Mouse (Mus musculus): ENCODE measurements around the gene Epb41l3. TPM values are rescaled to one million over a fixed set of nuclear protein-coding genes. Genes with fewer than 3 reads are reported as not detected.

Epb41l3 gene
- 118 and 121 TPM in 2 replicates for polyA plus RNA-seq (2016; fragmentation: Nextera tagmentation; extraction: Ambion mirVana)

DNA sequence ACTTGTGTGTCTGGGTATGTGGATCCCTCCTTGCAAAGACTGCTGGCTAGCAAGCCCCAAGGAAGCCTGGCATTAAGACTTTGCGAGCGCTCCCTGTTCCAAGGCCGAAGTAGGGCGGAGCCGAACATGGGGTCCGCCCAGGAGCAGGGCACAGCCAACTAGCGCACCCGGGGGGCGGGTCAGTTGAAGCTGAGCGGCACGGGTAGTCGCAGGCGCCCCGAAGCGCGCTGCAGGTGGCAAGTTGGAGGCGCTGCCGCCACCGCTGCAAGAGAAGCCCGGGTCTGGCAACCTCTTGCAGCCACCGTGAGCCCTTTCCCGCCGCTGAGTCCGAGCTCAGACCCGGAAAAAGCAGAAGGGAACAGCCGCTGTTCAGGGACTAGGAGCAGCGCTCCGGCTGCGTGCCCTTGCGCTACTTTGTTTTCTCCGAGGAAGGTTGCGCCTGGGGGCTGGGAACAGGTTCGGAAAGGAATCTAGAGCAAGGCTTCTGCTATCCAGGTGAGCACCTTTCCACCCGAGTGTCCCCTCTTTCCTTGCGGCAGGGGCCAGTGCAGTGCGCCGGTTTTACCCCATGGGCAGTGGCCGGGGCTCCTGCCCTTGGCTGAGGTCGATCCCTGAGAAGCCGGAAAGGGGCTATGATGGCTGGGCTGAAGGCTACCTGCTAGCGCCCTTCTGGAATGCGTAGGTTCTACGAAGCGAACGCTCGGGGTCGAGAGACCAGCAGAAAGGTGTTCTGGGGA is at the start of gene Epb41l3:
Epb41l3 (plus strand) TSS at position 183 of the 737 bp plus-strand sequence.
- 0 out of 2 replicates have a peak, but pooled peaks cover 4% of the 10 kb centered on the region for H3K9me3 ChIP-seq
- no peak within 1 kb of the TSS for H3K27ac ChIP-seq
- H3K36me3 ChIP-seq, result no peaks in the 10 kb centered on the region
- H3K27me3 ChIP-seq, result peaks cover 62% of the 10 kb centered on the region
- H3K4me2 ChIP-seq, result peak within 1 kb of the TSS; percentile 99
- peak within 1 kb of the TSS; percentile 42; the same call in 1 of the 2 replicates for H3K9ac ChIP-seq (replicated peaks)
- H3K4me1 ChIP-seq (replicated peaks), result peaks cover 22% of the 10 kb centered on the region
- WGBS, result under 1% methylated on average over 47 of the region's 47 CpGs
- peak; percentile 92 for ATAC-seq (ENCODE audit: insufficient number of reproducible peaks, insufficient read depth, low FRiP score, low TSS enrichment, low read depth)
- peak within 1 kb of the TSS; percentile 53 for H3K4me3 ChIP-seq (replicated peaks)

DNA sequence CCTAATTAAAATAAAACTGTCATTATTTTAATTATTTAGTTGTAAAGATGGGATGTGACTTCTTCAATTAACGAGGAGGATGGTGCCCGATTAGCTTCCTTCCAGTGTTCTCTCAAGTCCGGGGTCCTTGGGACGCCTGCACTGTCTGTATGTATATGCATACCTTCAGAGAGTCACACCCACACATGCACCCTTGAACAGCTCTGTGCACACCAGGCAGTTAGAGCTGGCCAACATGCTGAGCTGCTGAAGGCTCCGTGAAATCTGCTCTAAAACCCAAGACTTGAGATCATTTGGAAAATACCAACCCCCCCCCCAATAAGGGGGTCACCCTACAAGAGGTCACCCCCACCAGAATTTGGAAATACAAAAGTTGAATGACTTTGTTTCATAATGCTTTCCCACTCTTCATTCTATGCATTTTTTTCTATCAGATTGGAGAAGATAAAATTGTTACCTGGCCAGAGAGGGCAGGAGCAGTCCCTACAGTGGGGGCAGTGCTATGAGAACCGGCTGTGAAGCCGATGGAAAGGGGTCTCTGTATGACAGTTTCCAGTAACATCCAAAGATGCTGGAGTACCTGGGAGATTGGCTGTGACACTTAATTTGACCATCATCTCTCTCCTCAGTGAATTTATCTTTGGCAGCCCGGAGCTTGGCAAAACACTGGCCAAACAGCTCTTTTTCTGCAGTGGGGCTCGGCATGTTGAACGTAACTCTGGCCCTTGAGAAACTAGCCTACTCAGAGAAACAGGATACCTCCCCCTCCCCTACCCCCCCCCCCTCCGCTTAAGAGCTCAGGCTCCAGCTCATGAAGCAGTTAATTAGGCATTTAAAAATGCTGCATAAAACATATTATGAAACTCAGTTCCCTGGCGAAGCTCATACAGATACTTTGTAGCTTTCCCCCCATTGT is 36.5 kb upstream of the Epb41l3 start:
- 67% methylated on average over 12 of the region's 12 CpGs for WGBS
- ATAC-seq (ENCODE audit: insufficient number of reproducible peaks, insufficient read depth, low FRiP score, low TSS enrichment, low read depth), result no peak

DNA sequence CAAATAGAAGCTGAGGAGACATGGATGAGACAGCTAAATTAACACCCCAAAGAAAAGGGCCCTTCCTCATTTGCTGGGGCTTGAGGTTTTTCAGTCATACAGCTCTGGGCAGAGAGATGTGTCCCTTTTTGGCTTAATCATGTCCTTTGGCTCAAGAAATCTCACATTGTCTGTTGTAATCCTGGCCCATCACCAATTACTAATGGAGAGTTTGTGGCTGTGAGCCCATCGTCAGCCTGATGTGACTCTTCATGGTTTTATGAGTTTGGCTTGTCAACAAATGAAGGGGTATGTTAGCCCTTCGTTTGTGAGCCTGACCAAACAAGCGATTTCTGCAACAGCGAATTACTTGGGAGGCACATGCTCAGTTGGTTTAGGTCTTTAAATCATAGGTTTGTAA is 34.0 kb upstream of the Epb41l3 start:
- Histone ChIP-seq H3K4me2 (no peak overlapping the region), H3K27me3 (no peaks in the 10 kb centered on the region), H3K9me3 (0 out of 2 replicates have a peak, but pooled peaks cover 2% of the 10 kb centered on the region), H3K36me3 (no peaks in the 10 kb centered on the region), H3K27ac (no peak overlapping the region), H3K4me3 (replicated peaks) (no peak overlapping the region), H3K4me1 (replicated peaks) (no peaks in the 10 kb centered on the region), H3K9ac (replicated peaks) (no peak overlapping the region)
- ATAC-seq (ENCODE audit: insufficient number of reproducible peaks, insufficient read depth, low FRiP score, low TSS enrichment, low read depth), result no peak
- 58% methylated on average over 4 of the region's 4 CpGs for WGBS

More for the DNA sequence above, 36.5 kb upstream of the Epb41l3 start:
- H3K4me1 ChIP-seq (replicated peaks), result no peaks in the 10 kb centered on the region
- H3K4me3 ChIP-seq (replicated peaks), result no peak overlapping the region
- no peak overlapping the region for H3K9ac ChIP-seq (replicated peaks)
- H3K4me2 ChIP-seq, result no peak overlapping the region
- no peaks in the 10 kb centered on the region for H3K9me3 ChIP-seq
- no peaks in the 10 kb centered on the region for H3K27me3 ChIP-seq
- no peaks in the 10 kb centered on the region for H3K36me3 ChIP-seq
- H3K27ac ChIP-seq, result no peak overlapping the region

DNA sequence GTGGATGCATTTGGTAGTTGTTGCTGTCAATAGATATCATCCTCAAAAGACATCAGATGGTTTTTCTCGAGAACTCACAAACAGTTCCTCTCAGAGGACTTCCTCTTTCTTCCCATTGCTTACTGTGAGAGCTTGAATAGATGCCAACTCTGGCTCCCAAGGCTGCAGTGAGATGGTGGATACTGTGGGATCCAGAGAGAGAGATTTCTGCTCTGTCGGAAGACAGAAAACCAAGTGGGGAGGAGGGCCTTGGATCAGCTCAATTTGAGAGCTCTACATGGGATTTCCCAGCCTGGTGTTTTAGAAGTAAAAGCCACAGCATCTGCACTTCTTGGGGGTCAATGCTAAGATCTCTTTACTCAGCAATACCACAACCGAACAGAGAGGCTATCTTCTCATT is 26.7 kb upstream of the Epb41l3 start:
- H3K36me3 ChIP-seq, result no peaks in the 10 kb centered on the region
- WGBS, result 79% methylated on average over 3 of the region's 3 CpGs
- H3K9me3 ChIP-seq, result 0 out of 2 replicates have a peak, but pooled peaks cover 2% of the 10 kb centered on the region
- no peaks in the 10 kb centered on the region for H3K4me1 ChIP-seq (replicated peaks)
- no peak overlapping the region for H3K27ac ChIP-seq
- H3K9ac ChIP-seq (replicated peaks), result no peak overlapping the region
- no peak overlapping the region for H3K4me2 ChIP-seq
- H3K27me3 ChIP-seq, result no peaks in the 10 kb centered on the region; the same call in 1 of the 2 replicates
- no peak for ATAC-seq (ENCODE audit: insufficient number of reproducible peaks, insufficient read depth, low FRiP score, low TSS enrichment, low read depth)
- no peak overlapping the region for H3K4me3 ChIP-seq (replicated peaks)

DNA sequence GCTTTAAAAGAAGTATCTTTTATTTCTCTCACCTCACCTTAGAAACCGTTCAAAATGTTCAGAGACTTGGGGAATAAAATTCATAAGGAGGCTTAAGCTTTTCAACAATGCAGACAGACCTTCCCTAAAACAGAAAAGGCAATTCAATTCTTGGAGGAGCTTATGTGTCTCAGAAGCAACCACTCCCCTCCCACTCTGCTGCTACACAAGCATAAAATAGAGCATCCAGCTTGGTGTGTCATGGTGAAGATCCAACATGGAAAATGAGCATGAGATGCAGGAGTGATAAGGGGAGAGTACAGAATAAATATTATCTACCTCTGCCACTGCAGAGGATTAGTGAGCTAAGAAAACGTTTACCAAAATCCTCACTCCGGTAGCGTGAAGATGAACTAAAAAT is 21.5 kb upstream of the Epb41l3 start:
- Histone ChIP-seq H3K27ac (no peak overlapping the region), H3K27me3 (no peaks in the 10 kb centered on the region; the same call in 1 of the 2 replicates)
- 82% methylated on average over 4 of the region's 4 CpGs for WGBS

DNA sequence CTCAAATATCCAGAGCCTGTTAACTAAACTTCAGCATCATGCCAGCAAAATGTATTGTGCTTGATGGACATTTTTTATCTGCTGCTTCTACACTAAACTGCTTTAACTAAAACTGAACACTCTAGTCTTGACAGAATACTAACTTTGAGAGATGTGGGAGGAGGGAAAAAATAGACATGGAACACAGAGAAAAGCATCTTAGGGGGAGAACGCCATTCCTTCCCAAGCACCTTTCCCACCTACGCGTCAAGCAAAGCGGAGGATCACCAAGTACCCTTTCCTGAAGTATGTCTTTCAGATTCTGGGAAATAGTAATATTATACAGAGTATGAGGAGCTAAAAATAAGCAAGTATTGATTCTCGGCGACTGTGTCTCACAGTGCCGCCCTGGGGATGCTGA is 15.7 kb upstream of the Epb41l3 start:
- no peak overlapping the region for H3K27ac ChIP-seq
- no peak overlapping the region for H3K4me2 ChIP-seq
- no peak overlapping the region for H3K4me3 ChIP-seq (replicated peaks)
- 91% methylated on average over 7 of the region's 7 CpGs for WGBS
- ATAC-seq (ENCODE audit: insufficient number of reproducible peaks, insufficient read depth, low FRiP score, low TSS enrichment, low read depth), result no peak
- no peak overlapping the region for H3K9ac ChIP-seq (replicated peaks)
- no peaks in the 10 kb centered on the region for H3K4me1 ChIP-seq (replicated peaks)
- H3K36me3 ChIP-seq, result no peaks in the 10 kb centered on the region
- no peaks in the 10 kb centered on the region for H3K9me3 ChIP-seq
- H3K27me3 ChIP-seq, result no peaks in the 10 kb centered on the region

More for the DNA sequence above, 21.5 kb upstream of the Epb41l3 start:
- Histone ChIP-seq H3K4me1 (replicated peaks) (no peaks in the 10 kb centered on the region), H3K9ac (replicated peaks) (no peak overlapping the region), H3K9me3 (no peaks in the 10 kb centered on the region), H3K36me3 (no peaks in the 10 kb centered on the region), H3K4me2 (no peak overlapping the region), H3K4me3 (replicated peaks) (no peak overlapping the region)
- ATAC-seq (ENCODE audit: insufficient number of reproducible peaks, insufficient read depth, low FRiP score, low TSS enrichment, low read depth), result no peak

DNA sequence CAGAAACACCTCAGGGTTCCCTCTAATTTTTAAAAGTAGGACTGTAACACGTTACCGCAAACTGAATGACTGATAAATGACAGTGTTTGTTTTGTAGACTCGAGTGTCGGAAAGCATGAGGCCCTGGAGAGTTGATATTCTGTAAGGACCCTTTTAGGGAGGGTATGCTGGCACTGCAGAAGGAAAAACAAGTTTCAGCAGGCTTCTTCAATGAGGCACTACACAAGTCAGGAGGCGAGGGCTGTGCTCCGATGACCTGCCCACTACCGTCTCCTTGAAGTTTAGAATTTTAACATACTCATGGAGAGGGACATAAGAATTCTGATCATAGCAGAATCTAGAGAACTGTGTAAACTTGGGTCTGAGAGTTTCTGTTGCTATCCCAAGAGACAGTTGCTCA is 15.1 kb upstream of the Epb41l3 start:
- no peak overlapping the region for H3K27ac ChIP-seq
- H3K36me3 ChIP-seq, result no peaks in the 10 kb centered on the region
- no peak overlapping the region for H3K9ac ChIP-seq (replicated peaks)
- H3K4me2 ChIP-seq, result no peak overlapping the region
- ATAC-seq (ENCODE audit: insufficient number of reproducible peaks, insufficient read depth, low FRiP score, low TSS enrichment, low read depth), result no peak
- no peaks in the 10 kb centered on the region for H3K4me1 ChIP-seq (replicated peaks)
- WGBS, result 87% methylated on average over 7 of the region's 7 CpGs
- no peak overlapping the region for H3K4me3 ChIP-seq (replicated peaks)
- H3K27me3 ChIP-seq, result no peaks in the 10 kb centered on the region
- H3K9me3 ChIP-seq, result no peaks in the 10 kb centered on the region

DNA sequence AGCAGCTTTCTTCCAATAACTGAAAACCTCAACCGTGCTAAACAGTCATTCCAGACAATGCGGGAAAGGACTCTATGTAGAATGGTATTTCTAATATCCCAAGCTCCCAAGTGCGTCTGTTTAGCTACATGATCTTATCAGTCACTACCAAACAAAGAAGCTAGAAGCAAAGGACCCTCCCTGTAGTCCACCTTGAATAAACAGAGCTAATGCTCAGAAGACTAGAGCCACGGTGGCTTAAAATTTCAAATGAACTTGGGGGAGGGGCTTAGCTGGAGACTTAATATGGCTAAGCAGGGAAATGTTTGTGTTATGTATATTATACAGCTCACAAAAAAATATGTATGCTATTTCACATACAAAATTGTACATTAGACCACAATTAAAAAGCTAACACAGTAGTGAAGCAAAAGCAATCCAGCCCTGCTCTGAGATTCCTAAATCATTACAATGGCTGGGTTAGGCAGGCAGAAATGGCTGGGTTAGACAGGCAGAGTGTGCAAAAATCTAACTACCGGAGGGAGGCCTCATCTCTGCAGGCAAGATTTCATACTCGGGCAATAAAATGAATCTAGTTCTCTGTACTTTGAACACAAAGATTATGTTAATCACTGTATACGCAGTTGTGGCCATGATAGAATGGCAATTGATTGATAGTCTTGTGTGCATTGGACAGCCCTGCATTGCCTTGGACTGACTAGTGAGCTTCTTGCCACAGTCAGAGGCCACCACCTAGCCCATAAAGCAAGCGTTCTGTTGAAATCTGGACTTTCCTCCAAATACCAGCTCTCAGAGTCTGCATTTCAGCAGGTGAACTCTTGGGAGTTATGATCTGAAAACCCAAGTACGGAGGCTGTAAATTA is 13.4 kb upstream of the Epb41l3 start:
- WGBS, result 82% methylated on average over 9 of the region's 9 CpGs
- no peak overlapping the region for H3K4me3 ChIP-seq (replicated peaks)

DNA sequence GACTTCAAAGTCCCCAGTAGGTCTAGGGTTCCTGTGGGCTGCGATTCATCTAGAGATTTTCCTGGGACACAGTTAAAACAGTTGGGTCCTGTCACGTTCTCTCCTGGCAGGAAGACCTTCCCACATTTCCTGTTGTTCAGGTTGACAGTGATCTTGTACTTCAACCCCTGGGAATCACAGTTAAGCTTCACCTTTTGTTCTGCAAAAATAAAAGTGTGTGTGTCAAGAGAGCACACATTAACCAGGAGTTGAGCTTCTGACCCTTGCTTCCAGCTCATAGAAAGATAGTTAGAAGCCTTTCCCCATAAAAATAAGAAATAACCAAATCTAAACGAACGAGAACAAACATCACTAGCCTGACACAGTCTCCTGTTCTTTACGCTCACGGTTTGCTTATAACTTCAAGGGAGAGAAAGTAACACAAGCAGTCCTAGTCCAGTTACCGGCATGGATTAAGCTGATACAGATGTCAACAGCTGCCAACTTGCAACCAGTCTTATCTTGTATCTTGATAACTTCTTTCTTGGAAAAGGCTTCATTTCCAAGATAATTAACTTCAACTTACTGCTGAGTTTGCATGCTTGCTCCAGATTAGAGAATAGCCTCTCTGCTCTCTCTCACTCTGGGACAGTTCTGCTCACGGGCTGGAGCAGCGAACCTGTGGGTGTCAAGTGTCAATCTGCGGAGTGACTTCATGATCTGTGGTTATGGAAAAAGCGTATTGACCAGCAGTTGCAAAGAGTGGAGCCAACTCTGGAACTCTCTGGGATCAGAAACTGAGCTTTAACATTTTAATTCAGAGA is 7.3 kb upstream of the Epb41l3 start:
- 56% methylated on average over 11 of the region's 11 CpGs for WGBS
- H3K27me3 ChIP-seq, result peaks cover 7% of the 10 kb centered on the region; the same call in 1 of the 2 replicates
- no peak overlapping the region for H3K4me3 ChIP-seq (replicated peaks)
- H3K4me2 ChIP-seq, result no peak overlapping the region
- H3K9me3 ChIP-seq, result no peaks in the 10 kb centered on the region
- no peak overlapping the region for H3K27ac ChIP-seq
- H3K4me1 ChIP-seq (replicated peaks), result no peaks in the 10 kb centered on the region
- ATAC-seq (ENCODE audit: insufficient number of reproducible peaks, insufficient read depth, low FRiP score, low TSS enrichment, low read depth), result no peak
- no peaks in the 10 kb centered on the region for H3K36me3 ChIP-seq
- H3K9ac ChIP-seq (replicated peaks), result no peak overlapping the region

More for the DNA sequence above, 13.4 kb upstream of the Epb41l3 start:
- ATAC-seq (ENCODE audit: insufficient number of reproducible peaks, insufficient read depth, low FRiP score, low TSS enrichment, low read depth), result no peak
- H3K27me3 ChIP-seq, result no peaks in the 10 kb centered on the region
- no peak overlapping the region for H3K27ac ChIP-seq
- H3K4me2 ChIP-seq, result no peak overlapping the region
- H3K4me1 ChIP-seq (replicated peaks), result no peaks in the 10 kb centered on the region
- no peaks in the 10 kb centered on the region for H3K9me3 ChIP-seq
- no peak overlapping the region for H3K9ac ChIP-seq (replicated peaks)
- H3K36me3 ChIP-seq, result no peaks in the 10 kb centered on the region

DNA sequence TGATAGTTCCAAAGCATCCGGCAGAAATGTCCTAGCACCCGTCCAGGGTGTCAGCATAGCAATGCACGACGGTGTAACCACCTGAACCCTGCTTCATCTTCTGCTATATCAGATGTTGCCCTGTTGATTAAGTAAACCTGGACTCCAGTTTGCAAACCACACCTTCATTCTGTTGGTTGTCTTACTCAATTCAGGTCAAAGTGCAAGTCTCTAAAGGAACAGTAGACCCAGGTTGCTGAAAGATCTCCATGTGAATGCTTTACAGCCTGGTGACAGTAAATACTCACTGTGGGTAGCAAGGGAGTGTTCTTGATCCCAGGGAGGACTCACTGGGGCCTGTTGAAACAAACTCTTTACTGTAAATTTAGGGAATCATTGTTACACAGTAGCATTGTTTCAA is 1.4 kb upstream of the Epb41l3 start:
- H3K9ac ChIP-seq (replicated peaks), result no peak overlapping the region
- no peak overlapping the region for H3K4me2 ChIP-seq
- 0 out of 2 replicates have a peak, but pooled peaks cover 4% of the 10 kb centered on the region for H3K9me3 ChIP-seq
- WGBS, result 84% methylated on average over 4 of the region's 4 CpGs
- H3K27me3 ChIP-seq, result peaks cover 59% of the 10 kb centered on the region
- no peaks in the 10 kb centered on the region for H3K36me3 ChIP-seq
- H3K4me3 ChIP-seq (replicated peaks), result no peak overlapping the region
- ATAC-seq (ENCODE audit: insufficient number of reproducible peaks, insufficient read depth, low FRiP score, low TSS enrichment, low read depth), result no peak
- H3K27ac ChIP-seq, result no peak overlapping the region
- H3K4me1 ChIP-seq (replicated peaks), result peaks cover 22% of the 10 kb centered on the region

All from limb, embryonic 12.5 days (tissue).